Mouse (Mus musculus): ENCODE measurements at regions not wholly inside any gene's neighbourhood (a gene's known extent, or its start where the extent isn't known, plus 50 kb on each side); places are given as distances from the start of the nearest gene placed in this dataset.
A peak's percentile ranks its signal among the peaks of the same experiment; 100 is the strongest.

DNA sequence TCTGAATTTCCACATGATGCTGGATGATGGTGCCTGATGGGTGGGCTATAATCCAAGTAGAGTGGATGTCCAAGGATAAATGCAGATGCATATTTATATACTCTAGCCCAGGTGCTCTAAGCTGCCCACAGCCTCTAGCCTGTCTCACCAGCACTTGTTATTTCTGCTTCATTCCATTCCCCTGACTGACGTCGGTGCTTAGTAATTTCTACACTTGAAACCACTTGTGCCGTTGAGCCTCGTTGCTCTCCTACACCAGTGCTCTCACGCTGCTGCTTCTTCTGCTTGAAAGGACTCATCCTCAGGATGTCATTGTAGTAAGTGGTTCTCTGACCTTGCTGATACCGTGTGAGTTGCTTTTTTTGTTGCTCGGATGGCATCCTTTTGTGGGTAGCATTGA is 724.7 kb upstream of the Auts2 start:
- no peak overlapping the region for H3K27ac ChIP-seq
- H3K4me1 ChIP-seq (replicated peaks; ENCODE audit: insufficient read depth, low read length): no peaks in the 10 kb centered on the region
- H3K9me3 ChIP-seq (replicated peaks; ENCODE audit: low read length): no peaks in the 10 kb centered on the region
- H3K4me2 ChIP-seq (ENCODE audit: low read length): no peak overlapping the region
- no peak for TF ChIP-seq CTCF (IDR thresholded peaks at IDR 0.05; ENCODE audit: low read depth)
- 72% methylated on average over 7 of the region's 7 CpGs for WGBS
- no peaks in the 10 kb centered on the region for H3K36me3 ChIP-seq (ENCODE audit: insufficient read depth, low read length)
- DNase-seq (ENCODE audit: low spot score) (no peak), ATAC-seq (replicated peaks; ENCODE audit: low FRiP score, low read depth) (no peak)
- H3K9ac ChIP-seq (ENCODE audit: low read depth, low read length): no peak overlapping the region
- H3K4me3 ChIP-seq (replicated peaks; ENCODE audit: low read depth, low read length): no peak overlapping the region
- no peaks in the 10 kb centered on the region for H3K27me3 ChIP-seq (ENCODE audit: insufficient read depth, low read length)

DNA sequence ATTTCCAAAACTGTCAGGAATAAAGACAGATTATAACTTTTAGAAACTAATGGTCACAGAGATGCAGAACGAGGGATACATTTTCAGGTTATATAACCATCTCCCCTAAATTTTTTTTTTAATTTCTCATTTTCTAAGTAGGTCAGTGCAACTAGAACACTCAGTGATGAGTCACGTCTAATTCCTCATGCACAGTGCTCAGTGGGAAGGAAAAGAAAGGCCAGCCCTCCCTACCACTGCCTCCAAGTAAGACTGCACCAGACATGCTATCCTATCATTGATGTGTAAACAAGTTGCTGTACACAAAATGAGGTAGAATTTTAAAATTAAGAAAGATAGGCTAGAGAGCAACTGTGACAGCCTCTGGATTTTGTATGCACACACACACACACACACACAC is 724.2 kb upstream of the Auts2 start:
- H3K4me2 ChIP-seq (ENCODE audit: low read length): no peak overlapping the region
- H3K36me3 ChIP-seq (ENCODE audit: insufficient read depth, low read length): no peaks in the 10 kb centered on the region
- ATAC-seq (replicated peaks; ENCODE audit: low FRiP score, low read depth) (no peak), DNase-seq (ENCODE audit: low spot score) (no peak)
- H3K27ac ChIP-seq: no peak overlapping the region
- no peaks in the 10 kb centered on the region for H3K27me3 ChIP-seq (ENCODE audit: insufficient read depth, low read length)
- no peak overlapping the region for H3K4me3 ChIP-seq (replicated peaks; ENCODE audit: low read depth, low read length)
- H3K4me1 ChIP-seq (replicated peaks; ENCODE audit: insufficient read depth, low read length): no peaks in the 10 kb centered on the region
- WGBS: 77% methylated on average over 2 of the region's 2 CpGs
- H3K9ac ChIP-seq (ENCODE audit: low read depth, low read length): no peak overlapping the region
- no peak for TF ChIP-seq CTCF (IDR thresholded peaks at IDR 0.05; ENCODE audit: low read depth)
- no peaks in the 10 kb centered on the region for H3K9me3 ChIP-seq (replicated peaks; ENCODE audit: low read length)

DNA sequence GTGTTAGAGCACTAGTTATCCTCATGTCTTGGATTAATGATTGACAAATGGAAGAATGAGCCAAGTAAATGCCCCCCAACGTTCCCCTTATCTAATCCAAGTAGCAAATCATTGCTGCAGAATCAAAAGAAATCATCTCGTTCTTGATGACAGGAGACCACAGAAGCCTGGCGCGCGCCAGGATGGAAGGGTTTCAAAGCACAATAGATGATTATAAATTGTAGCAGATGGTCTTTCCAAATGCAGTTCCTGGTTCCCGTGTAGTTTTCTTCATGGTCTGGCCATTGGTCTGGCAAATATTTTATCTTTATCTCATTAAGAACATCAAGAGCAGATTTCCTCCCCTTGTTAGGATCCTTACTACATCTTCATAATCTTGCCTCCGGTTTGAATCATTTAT is 721.8 kb upstream of the Auts2 start:
- no peak for TF ChIP-seq CTCF (IDR thresholded peaks at IDR 0.05; ENCODE audit: low read depth)
- Histone ChIP-seq H3K4me1 (replicated peaks; ENCODE audit: insufficient read depth, low read length) (no peaks in the 10 kb centered on the region), H3K9me3 (replicated peaks; ENCODE audit: low read length) (no peaks in the 10 kb centered on the region), H3K27ac (no peak overlapping the region), H3K27me3 (ENCODE audit: insufficient read depth, low read length) (no peaks in the 10 kb centered on the region), H3K4me2 (ENCODE audit: low read length) (no peak overlapping the region), H3K4me3 (replicated peaks; ENCODE audit: low read depth, low read length) (no peak overlapping the region), H3K36me3 (ENCODE audit: insufficient read depth, low read length) (no peaks in the 10 kb centered on the region), H3K9ac (ENCODE audit: low read depth, low read length) (no peak overlapping the region)
- DNase-seq (ENCODE audit: low spot score) (no peak), ATAC-seq (replicated peaks; ENCODE audit: low FRiP score, low read depth) (no peak)
- WGBS: 67% methylated on average over 7 of the region's 7 CpGs

DNA sequence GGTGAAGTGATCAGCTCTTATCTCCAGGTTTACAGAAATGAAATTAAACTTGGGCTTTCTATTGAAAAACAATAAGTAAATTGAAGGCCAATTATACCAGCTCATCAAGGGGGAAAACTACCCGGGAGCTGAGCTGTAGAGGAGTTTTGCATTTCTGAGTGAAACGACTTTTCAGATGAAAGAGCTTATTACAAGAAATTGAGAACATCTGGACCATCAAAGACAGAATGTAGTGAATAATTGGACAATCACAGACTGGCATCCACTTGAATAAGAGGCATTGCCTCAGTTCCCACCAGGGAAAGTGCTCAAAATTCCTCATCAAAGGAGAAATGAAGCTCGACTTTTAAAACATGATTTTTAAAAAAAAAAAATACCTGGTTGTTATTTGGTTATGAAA is 675.7 kb upstream of the Auts2 start:
- DNase-seq (ENCODE audit: low spot score) (no peak), ATAC-seq (replicated peaks; ENCODE audit: low FRiP score, low read depth) (no peak)
- H3K36me3 ChIP-seq (ENCODE audit: insufficient read depth, low read length): no peaks in the 10 kb centered on the region
- no peaks in the 10 kb centered on the region for H3K9me3 ChIP-seq (replicated peaks; ENCODE audit: low read length)
- no peak for TF ChIP-seq CTCF (IDR thresholded peaks at IDR 0.05; ENCODE audit: low read depth)
- WGBS: 68% methylated on average over 3 of the region's 3 CpGs
- no peaks in the 10 kb centered on the region for H3K4me1 ChIP-seq (replicated peaks; ENCODE audit: insufficient read depth, low read length)
- no peaks in the 10 kb centered on the region for H3K27me3 ChIP-seq (ENCODE audit: insufficient read depth, low read length)
- H3K4me3 ChIP-seq (replicated peaks; ENCODE audit: low read depth, low read length): no peak overlapping the region
- no peak overlapping the region for H3K4me2 ChIP-seq (ENCODE audit: low read length)
- H3K9ac ChIP-seq (ENCODE audit: low read depth, low read length): no peak overlapping the region
- H3K27ac ChIP-seq: no peak overlapping the region

DNA sequence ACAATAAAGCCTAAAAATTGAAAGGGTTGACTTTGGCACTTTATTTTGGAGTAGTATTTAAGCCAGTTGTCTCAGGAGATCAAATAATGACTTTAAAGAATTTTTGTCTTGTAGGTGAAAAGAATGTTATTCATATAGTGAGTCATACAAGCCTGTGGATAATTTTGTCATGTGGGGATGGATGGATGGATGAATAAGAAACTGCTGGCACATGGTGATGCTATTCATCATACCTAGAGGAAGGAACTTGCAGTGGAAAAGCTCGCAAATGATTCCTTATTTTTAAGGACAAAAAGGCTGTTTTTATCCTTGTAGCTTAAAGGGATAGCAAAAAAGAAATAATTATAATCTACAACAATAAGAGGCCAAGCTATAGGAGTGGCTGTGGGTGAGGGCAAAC is 655.4 kb upstream of the Auts2 start:
- no peak for ATAC-seq (replicated peaks; ENCODE audit: low FRiP score, low read depth)
- Histone ChIP-seq H3K27me3 (ENCODE audit: insufficient read depth, low read length) (no peaks in the 10 kb centered on the region), H3K9ac (ENCODE audit: low read depth, low read length) (no peak overlapping the region), H3K9me3 (replicated peaks; ENCODE audit: low read length) (no peaks in the 10 kb centered on the region), H3K27ac (no peak overlapping the region), H3K4me1 (replicated peaks; ENCODE audit: insufficient read depth, low read length) (no peaks in the 10 kb centered on the region), H3K4me2 (ENCODE audit: low read length) (no peak overlapping the region), H3K4me3 (replicated peaks; ENCODE audit: low read depth, low read length) (no peak overlapping the region), H3K36me3 (ENCODE audit: insufficient read depth, low read length) (no peaks in the 10 kb centered on the region)
- WGBS: 85% methylated on average over 1 of the region's 1 CpGs
- TF ChIP-seq CTCF (IDR thresholded peaks at IDR 0.05; ENCODE audit: low read depth): no peak
- no peak for DNase-seq (ENCODE audit: low spot score)

DNA sequence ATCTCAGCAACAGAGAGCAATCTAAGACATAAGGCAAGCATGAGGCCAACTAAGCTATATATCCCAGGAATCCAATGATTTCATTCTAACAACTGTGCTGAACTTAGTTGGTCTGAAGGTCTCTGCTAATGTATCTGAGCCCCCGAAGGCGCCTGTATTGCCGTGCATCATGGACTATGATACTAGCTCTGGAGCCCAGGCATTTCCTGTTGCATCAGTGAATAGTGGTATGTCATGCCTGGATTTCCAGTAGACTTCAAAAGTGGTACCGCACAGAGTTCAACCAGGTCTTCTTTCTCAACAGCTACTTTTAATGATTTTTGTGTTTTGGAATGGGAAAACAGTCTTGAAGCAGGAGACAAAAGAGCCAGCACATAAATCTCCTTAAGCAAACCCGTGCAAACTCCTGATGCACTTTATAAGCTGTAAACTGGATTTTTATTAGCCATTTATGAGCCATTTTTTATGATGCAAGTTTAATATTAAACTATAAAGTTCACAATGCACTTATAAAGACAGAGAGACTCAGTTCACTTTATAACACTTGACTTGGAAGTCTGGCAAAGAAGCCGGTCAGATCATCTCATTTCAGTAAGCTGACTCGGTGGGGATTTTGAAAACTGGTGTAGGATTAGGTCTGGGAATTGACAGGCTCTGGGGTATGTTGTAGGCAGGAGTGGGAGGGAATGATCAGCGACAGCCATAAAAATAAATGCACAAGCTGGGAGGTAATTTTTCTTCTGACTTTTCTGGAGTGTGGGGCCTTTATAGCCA is 646.8 kb upstream of the Auts2 start:
- DNase-seq (ENCODE audit: low spot score) (peak; percentile 19), ATAC-seq (replicated peaks; ENCODE audit: low FRiP score, low read depth) (no peak)
- no peak overlapping the region for H3K27ac ChIP-seq
- no peaks in the 10 kb centered on the region for H3K9me3 ChIP-seq (replicated peaks; ENCODE audit: low read length)
- H3K9ac ChIP-seq (ENCODE audit: low read depth, low read length): no peak overlapping the region
- H3K4me3 ChIP-seq (replicated peaks; ENCODE audit: low read depth, low read length): no peak overlapping the region
- H3K4me2 ChIP-seq (ENCODE audit: low read length): no peak overlapping the region
- no peaks in the 10 kb centered on the region for H3K27me3 ChIP-seq (ENCODE audit: insufficient read depth, low read length)
- H3K36me3 ChIP-seq (ENCODE audit: insufficient read depth, low read length): no peaks in the 10 kb centered on the region
- no peaks in the 10 kb centered on the region for H3K4me1 ChIP-seq (replicated peaks; ENCODE audit: insufficient read depth, low read length)
- no peak for TF ChIP-seq CTCF (IDR thresholded peaks at IDR 0.05; ENCODE audit: low read depth)
- 53% methylated on average over 8 of the region's 8 CpGs for WGBS

DNA sequence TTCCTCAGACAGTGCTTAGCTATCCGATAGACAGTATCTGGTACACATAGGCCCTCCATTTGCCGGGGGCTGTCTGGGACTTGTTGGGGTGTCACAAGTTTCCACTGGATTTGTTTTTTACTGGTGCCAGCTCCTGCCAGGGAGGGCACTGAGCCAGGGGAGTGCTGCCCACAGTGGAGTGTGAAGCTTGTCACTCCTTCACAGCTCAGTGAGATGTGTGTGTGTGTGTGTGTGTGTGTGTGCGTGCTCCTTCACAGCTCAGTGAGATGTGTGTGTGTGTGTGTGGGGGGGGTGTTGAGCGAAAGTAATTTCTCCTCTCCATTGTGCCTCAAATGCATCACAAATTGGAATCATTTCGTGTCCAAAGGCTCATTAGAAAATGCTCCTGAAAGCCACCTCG is 632.5 kb upstream of the Auts2 start:
- ATAC-seq (replicated peaks; ENCODE audit: low FRiP score, low read depth) (no peak), DNase-seq (ENCODE audit: low spot score) (no peak)
- no peaks in the 10 kb centered on the region for H3K9me3 ChIP-seq (replicated peaks; ENCODE audit: low read length)
- H3K36me3 ChIP-seq (ENCODE audit: insufficient read depth, low read length): no peaks in the 10 kb centered on the region
- H3K27ac ChIP-seq: no peak overlapping the region
- H3K27me3 ChIP-seq (ENCODE audit: insufficient read depth, low read length): no peaks in the 10 kb centered on the region
- no peak overlapping the region for H3K4me2 ChIP-seq (ENCODE audit: low read length)
- no peak overlapping the region for H3K4me3 ChIP-seq (replicated peaks; ENCODE audit: low read depth, low read length)
- 0 out of 2 replicates have a peak, but pooled peaks cover 3% of the 10 kb centered on the region for H3K4me1 ChIP-seq (replicated peaks; ENCODE audit: insufficient read depth, low read length)
- H3K9ac ChIP-seq (ENCODE audit: low read depth, low read length): no peak overlapping the region
- TF ChIP-seq CTCF (IDR thresholded peaks at IDR 0.05; ENCODE audit: low read depth): no peak
- WGBS: 89% methylated on average over 6 of the region's 6 CpGs

All from kidney, postnatal 0 days (tissue).